Mouse (Mus musculus) granulocyte monocyte progenitor cell, adult 5-6 weeks (primary cell): ENCODE results near the gene Tcta. TPM values are rescaled to one million over a fixed set of nuclear protein-coding genes. Genes with fewer than 3 reads are reported as not detected.

Source experiments
- ATAC-seq: replicated peaks from 2 replicates; pipeline ENCODE4 v1.8.0; 2016; ENCODE audit warnings: mild to moderate bottlenecking, moderate TSS enrichment, inconsistent platforms; ENCODE audit not compliant: poor library complexity, severe bottlenecking
- total RNA-seq, 2 experiments: library from RNA; stranded (forward) in 1 of 2; stranded (reverse) in 1 of 2; fragments of 200-712, 200-1000 nt in 1 of 2; fragments of >200 nt in 1 of 2; fragmentation: Nextera tagmentation in 1 of 2; gene quantifications; 2 replicates each; pipeline ENCODE4 v1.2.3; 2014 to 2017

The Tcta gene
- 13.7 and 16.6 TPM in 2 replicates for total RNA-seq (2014; fragmentation: Nextera tagmentation)
- total RNA-seq (2017), result 4.1 and 6.7 TPM in 2 replicates

GRCm38 (mm10) chr9:108305629-108306520 lies at the start of gene Tcta, which contains the start of gene Rhoa:
TSS of gene Tcta (minus strand) at chr9:108306160.
TSS of gene Rhoa (plus strand) at chr9:108306129.
- ATAC-seq, result peak; percentile 89

- ATAC-seq, result no peak
Measured at GRCm38 (mm10) chr9:108349727-108350126, 43.8 kb upstream of the Tcta start.

GRCm38 (mm10) chr9:108348290-108348680 lies 42.3 kb upstream of the Tcta start:
- no peak for ATAC-seq

- ATAC-seq, result peak; percentile 86
Measured at GRCm38 (mm10) chr9:108347540-108348289, 41.8 kb upstream of the Tcta start, which contains the start of gene Usp4. TSS of gene Usp4 (plus strand) at chr9:108347853.

GRCm38 (mm10) chr9:108347024-108347423 lies 41.1 kb upstream of the Tcta start:
- ATAC-seq, result no peak

GRCm38 (mm10) chr9:108344471-108344870 lies 38.5 kb upstream of the Tcta start:
- no peak for ATAC-seq

GRCm38 (mm10) chr9:108343835-108344234 lies 37.9 kb upstream of the Tcta start:
- ATAC-seq, result no peak

- ATAC-seq, result no peak
Measured at GRCm38 (mm10) chr9:108343331-108343730, 37.4 kb upstream of the Tcta start.

- peak; percentile 20 for ATAC-seq
Measured at GRCm38 (mm10) chr9:108342301-108342831, 36.4 kb upstream of the Tcta start.

- no peak for ATAC-seq
Measured at GRCm38 (mm10) chr9:108341801-108342200, 35.8 kb upstream of the Tcta start.

GRCm38 (mm10) chr9:108341139-108341475 lies 35.1 kb upstream of the Tcta start:
- ATAC-seq, result no peak

GRCm38 (mm10) chr9:108340258-108341138 lies 34.5 kb upstream of the Tcta start:
- peak; percentile 43 for ATAC-seq

- ATAC-seq, result no peak
Measured at GRCm38 (mm10) chr9:108339886-108340257, 33.9 kb upstream of the Tcta start.

GRCm38 (mm10) chr9:108338886-108339781 lies 33.2 kb upstream of the Tcta start, which contains the start of gene Gpx1:
TSS of gene Gpx1 (plus strand) at chr9:108338903.
- peak; percentile 71 for ATAC-seq

- no peak for ATAC-seq
Measured at GRCm38 (mm10) chr9:108338551-108338885, 32.6 kb upstream of the Tcta start.

- no peak for ATAC-seq
Measured at GRCm38 (mm10) chr9:108337848-108338550, 32.0 kb upstream of the Tcta start.

GRCm38 (mm10) chr9:108325811-108326210 lies 19.9 kb upstream of the Tcta start:
- ATAC-seq, result no peak

- ATAC-seq, result no peak
Measured at GRCm38 (mm10) chr9:108324784-108325183, 18.8 kb upstream of the Tcta start.
